29 mouse cellular contexts compared by ENCODE assay signal in genomic region chr10:72675971-72676370, GRCm38 (mm10). TPM values are rescaled to one million over a fixed set of nuclear protein-coding genes. Genes with fewer than 3 reads are reported as not detected.
A peak's percentile ranks its signal among the peaks of the same experiment; 100 is the strongest.
DNase-seq lines count a peak whose midpoint lies in the region; ATAC-seq and TF ChIP-seq lines count a peak whose summit lies in the region.
"Had no signal": no experiment of that assay in that cellular context is flagged by ENCODE, and none has a peak within 500 bp of the region (broad histone marks: within the 10 kb centered on the region; RNA-seq: fewer than 3 reads in every experiment).

No protein-coding gene starts in this region.

- WGBS in liver, embryonic 13.5 days (ENCODE audit: insufficient replicate concordance), result 27% methylated on average over 6 of the region's 6 CpGs
- WGBS in liver, embryonic 11.5 days, result 59% methylated on average over 6 of the region's 6 CpGs

- DNase-seq in liver, embryonic 13.5 days, result no peak
- no peak for DNase-seq in liver, embryonic 11.5 days (ENCODE audit: low spot score)
- DNase-seq in 416B (ENCODE audit: low read depth), result peak; percentile 86
- no peak for DNase-seq in c-Kit-positive CD71-positive TER-119-positive erythroid progenitor cells, embryonic 14.5 days (ENCODE audit: low spot score)
- DNase-seq in layer of hippocampus, adult 2 months (ENCODE audit: low spot score in 2 of 2), result no peak
- no peak for DNase-seq in cerebellum, postnatal 14 days
- DNase-seq: adrenal gland, adult 8-10 months; adrenal gland, postnatal 25 days; B cell, adult 2 months; cerebellum, adult 18-20 months; cerebellum, adult 9-10 months; cerebellum, postnatal 25 days; embryo, embryonic 11 days; gastrocnemius, postnatal 36 days; heart, adult 18-20 months; heart, postnatal 10 days; heart, postnatal 4 days had no signal

- no peak overlapping the region for H3K4me2 ChIP-seq in liver, embryonic 13.5 days
- no peak overlapping the region for H3K4me2 ChIP-seq in liver, embryonic 11.5 days
- H3K4me2 ChIP-seq: embryonic facial prominence, embryonic 13.5 days; forebrain, embryonic 12.5 days; forebrain, embryonic 15.5 days; heart, embryonic 12.5 days; heart, embryonic 15.5 days; hindbrain, embryonic 12.5 days; hindbrain, embryonic 15.5 days had no signal

- H3K27me3 ChIP-seq in liver, embryonic 13.5 days, result no peaks in the 10 kb centered on the region
- no peaks in the 10 kb centered on the region for H3K27me3 ChIP-seq in liver, embryonic 11.5 days (replicated peaks; ENCODE audit: control insufficient read depth, insufficient read depth, low read length)
- H3K27me3 ChIP-seq: embryonic facial prominence, embryonic 13.5 days; forebrain, embryonic 12.5 days; forebrain, embryonic 15.5 days; heart, embryonic 12.5 days; heart, embryonic 15.5 days; hindbrain, embryonic 12.5 days; hindbrain, embryonic 15.5 days had no signal

- H3K4me1 ChIP-seq in liver, embryonic 13.5 days (replicated peaks), result peaks cover 20% of the 10 kb centered on the region
- peaks cover 6% of the 10 kb centered on the region for H3K4me1 ChIP-seq in liver, embryonic 11.5 days (replicated peaks; ENCODE audit: control insufficient read depth, insufficient read depth, low read length)
- H3K4me1 ChIP-seq: embryonic facial prominence, embryonic 10.5 days; embryonic facial prominence, embryonic 13.5 days; forebrain, embryonic 12.5 days; forebrain, embryonic 15.5 days; hindbrain, embryonic 12.5 days; hindbrain, embryonic 15.5 days had no signal

- no peaks in the 10 kb centered on the region for H3K9me3 ChIP-seq in liver, embryonic 13.5 days (replicated peaks)
- no peaks in the 10 kb centered on the region for H3K9me3 ChIP-seq in liver, embryonic 11.5 days (ENCODE audit: control insufficient read depth, low read length)
- H3K9me3 ChIP-seq: embryonic facial prominence, embryonic 10.5 days; embryonic facial prominence, embryonic 13.5 days; forebrain, embryonic 12.5 days; forebrain, embryonic 15.5 days; heart, embryonic 15.5 days; hindbrain, embryonic 12.5 days; hindbrain, embryonic 15.5 days had no signal

- ATAC-seq in liver, embryonic 13.5 days (ENCODE audit: low read depth), result no peak
- no peak for ATAC-seq in liver, embryonic 11.5 days (replicated peaks; ENCODE audit: low FRiP score)
- peak; percentile 66 for ATAC-seq in common myeloid progenitor, adult 5-6 weeks (replicated peaks; ENCODE audit: low read depth, poor library complexity, severe bottlenecking)
- peak; percentile 53 for ATAC-seq in megakaryocyte progenitor cell, adult 5-6 weeks (replicated peaks; ENCODE audit: poor library complexity)
- ATAC-seq: activated CD4-positive, CD25-positive, alpha-beta regulatory T cell, adult 4 months; forebrain, embryonic 15.5 days had no signal

- H3K4me3 ChIP-seq in liver, embryonic 13.5 days (replicated peaks), result no peak overlapping the region
- H3K4me3 ChIP-seq in liver, embryonic 11.5 days (ENCODE audit: low read depth, low read length), result no peak overlapping the region
- no peak overlapping the region for H3K4me3 ChIP-seq in layer of hippocampus, adult 2 months
- H3K4me3 ChIP-seq: embryonic facial prominence, embryonic 10.5 days; embryonic facial prominence, embryonic 13.5 days; erythroblast, embryonic 14.5 days; forebrain, embryonic 12.5 days; forebrain, embryonic 15.5 days; heart, embryonic 12.5 days; heart, embryonic 15.5 days; hindbrain, embryonic 12.5 days; hindbrain, embryonic 15.5 days had no signal

- no peak overlapping the region for H3K9ac ChIP-seq in liver, embryonic 13.5 days
- no peak overlapping the region for H3K9ac ChIP-seq in liver, embryonic 11.5 days (ENCODE audit: low read depth, low read length)
- H3K9ac ChIP-seq: embryonic facial prominence, embryonic 13.5 days; forebrain, embryonic 12.5 days; forebrain, embryonic 15.5 days; heart, embryonic 12.5 days; heart, embryonic 15.5 days; hindbrain, embryonic 12.5 days; hindbrain, embryonic 15.5 days had no signal

- peaks cover 12% of the 10 kb centered on the region for H3K36me3 ChIP-seq in liver, embryonic 13.5 days
- H3K36me3 ChIP-seq in liver, embryonic 11.5 days (ENCODE audit: control insufficient read depth, insufficient read depth, low read length), result peaks cover 10% of the 10 kb centered on the region

- TF ChIP-seq CTCF in layer of hippocampus, adult 2 months (conservative IDR thresholded peaks at IDR 0.05), result no peak

- peak overlapping the region; percentile 43 for H3K27ac ChIP-seq in liver, embryonic 13.5 days
- H3K27ac ChIP-seq in liver, embryonic 11.5 days (ENCODE audit: low read depth, low read length), result no peak overlapping the region
- no peak overlapping the region for H3K27ac ChIP-seq in layer of hippocampus, adult 2 months
- H3K27ac ChIP-seq: embryonic facial prominence, embryonic 10.5 days; embryonic facial prominence, embryonic 13.5 days; forebrain, embryonic 12.5 days; forebrain, embryonic 15.5 days; heart, embryonic 15.5 days; hindbrain, embryonic 12.5 days; hindbrain, embryonic 15.5 days had no signal

RNA-seq across cellular contexts. Expression of gene Zwint, which starts 21.3 kb away (rescaled TPM):
- polyA plus RNA-seq in liver, embryonic 13.5 days (2015; fragmentation: Nextera tagmentation; extraction: Ambion mirVana), result 179 and 198 TPM in 2 replicates
- polyA plus RNA-seq in liver, embryonic 11.5 days (2014; fragmentation: Nextera tagmentation; extraction: Ambion mirVana), result 292 and 308 TPM in 2 replicates
- total RNA-seq in common myeloid progenitor, adult 5-6 weeks (2017), result 230 and 238 TPM in 2 replicates
- 81.5 and 91.3 TPM in 2 replicates for total RNA-seq in megakaryocyte progenitor cell, adult 5-6 weeks (2015)
- total RNA-seq in megakaryocyte progenitor cell, adult 5-6 weeks (2017), result 177 and 196 TPM in 2 replicates
- 100 to 1,000 TPM; 686 to 738 TPM for total RNA-seq in layer of hippocampus, adult 2 months (2021)

Comparison
In these comparisons a context has a peak if more than half of its experiments do, and no peak if none do; other contexts are left out.
1. ATAC-seq: peak in common myeloid progenitor, adult 5-6 weeks (single experiment) and megakaryocyte progenitor cell, adult 5-6 weeks (single experiment); none in liver, embryonic 13.5 days (single experiment) and liver, embryonic 11.5 days (single experiment).